Mouse (Mus musculus) liver, embryonic 14.5 days (tissue): Measurements from ENCODE around the gene Rbfox1.

Experiments used
- CTCF ChIP-seq: IDR thresholded peaks from 2 replicates; pipeline ENCODE4 v1.5.1; 2016; ENCODE audit warnings: antibody characterized with exemption, low read depth, control low read depth
- EP300 ChIP-seq: IDR thresholded peaks from 2 replicates; pipeline ENCODE4 v1.6.1; 2016; ENCODE audit warnings: antibody characterized with exemption, low read depth

DNA sequence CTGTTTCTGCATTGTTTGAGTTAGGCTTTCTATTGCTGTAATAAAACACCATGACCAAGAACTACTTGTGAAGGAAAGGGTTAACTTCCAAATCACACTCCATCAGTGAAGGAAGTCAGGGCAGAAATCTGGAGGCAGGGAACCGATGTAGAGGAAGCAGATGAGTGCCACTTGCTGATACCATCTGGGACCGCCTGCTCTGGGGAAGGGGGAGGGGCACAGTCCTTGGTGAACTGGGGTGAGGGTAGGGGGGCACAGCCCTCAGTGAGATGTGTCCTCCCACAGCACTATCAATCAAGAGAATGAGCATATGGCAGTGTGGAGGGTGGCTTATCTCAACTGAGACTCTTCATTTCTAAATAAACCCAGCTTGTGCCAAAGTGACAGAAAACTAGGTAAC lies 1108.0 kb downstream of the Rbfox1 start:
- no peak for TF ChIP-seq CTCF
- no peak for TF ChIP-seq EP300
